Mouse (Mus musculus) hindbrain, embryonic 11.5 days (tissue): ENCODE results near the gene Cmtm6. TPM values are rescaled to one million over a fixed set of nuclear protein-coding genes. Genes with fewer than 3 reads are reported as not detected.
A peak's percentile ranks its signal among the peaks of the same experiment; 100 is the strongest.
"Not testable (repeated sequence)": the region's sequence is repeated elsewhere in the genome, so short reads cannot be mapped to it uniquely, and the experiment has no call there.

ENCODE experiments used
- ATAC-seq: fragments of 200-750 bp; cut with Nextera tagmentation; 2 replicates; pipeline ENCODE4 v1.8.0; 2017; ENCODE audit warnings: mild to moderate bottlenecking, moderate TSS enrichment, moderate library complexity; ENCODE audit not compliant: low FRiP score
- DNase-seq: peaks from one replicate; pipeline ENCODE4 v3.0.0-alpha.2; 2015; ENCODE audit warnings: low spot score
- H3K27ac ChIP-seq: fragments of 300-500 bp; sonication (generic); 2 replicates; pipeline ENCODE4 v1.5.1; 2014; ENCODE audit warnings: mild to moderate bottlenecking, low read depth, low read length
- H3K27me3 ChIP-seq: fragments of 300-500 bp; sonication (generic); 2 replicates; pipeline ENCODE4 v1.6.1; 2014; ENCODE audit warnings: mild to moderate bottlenecking, low read length, moderate library complexity, mixed read lengths; ENCODE audit not compliant: control insufficient read depth, insufficient read depth
- H3K36me3 ChIP-seq: fragments of 300-500 bp; sonication (generic); 2 replicates; pipeline ENCODE4 v1.6.1; 2014; ENCODE audit warnings: mild to moderate bottlenecking, low read length, moderate library complexity, mixed read lengths; ENCODE audit not compliant: control insufficient read depth, insufficient read depth
- H3K4me1 ChIP-seq: fragments of 300-500 bp; sonication (generic); replicated peaks from 2 replicates; pipeline ENCODE4 v1.6.1; 2014; ENCODE audit warnings: low read length, mixed read lengths; ENCODE audit not compliant: control insufficient read depth, insufficient read depth
- H3K4me2 ChIP-seq: fragments of 300-500 bp; sonication (generic); replicated peaks from 2 replicates; pipeline ENCODE4 v1.6.1; 2014; ENCODE audit warnings: mild to moderate bottlenecking, low read depth, low read length
- H3K4me3 ChIP-seq: fragments of 300-500 bp; sonication (generic); 2 replicates; pipeline ENCODE4 v1.5.1; 2014; ENCODE audit warnings: low read depth, low read length
- H3K9ac ChIP-seq: fragments of 300-500 bp; sonication (generic); 2 replicates; pipeline ENCODE4 v1.6.1; 2014; ENCODE audit warnings: low read depth, low read length
- H3K9me3 ChIP-seq: fragments of 300-500 bp; sonication (generic); 2 replicates; pipeline ENCODE4 v1.6.1; 2016; ENCODE audit warnings: low read length; ENCODE audit not compliant: control insufficient read depth
- WGBS: fragments of 180-500 bp; shearing (Covaris S2); extraction: QIAGEN DNeasy Blood & Tissue Kit; methylation state at CpG from one replicate; pipeline ENCODE4 v1.1.7; 2014; 5-methylcytosine and 5-hydroxymethylcytosine counted together
- polyA plus RNA-seq: library from polyadenylated mRNA; unstranded; fragments of >200 nt; fragmentation: Nextera tagmentation; extraction: Ambion mirVana; gene quantifications from 2 replicates; pipeline ENCODE4 v1.2.1, GENCODE M21; 2014

The Cmtm6 gene
- polyA plus RNA-seq, 1 experiment from 2014 or later: 22.7 TPM

DNA sequence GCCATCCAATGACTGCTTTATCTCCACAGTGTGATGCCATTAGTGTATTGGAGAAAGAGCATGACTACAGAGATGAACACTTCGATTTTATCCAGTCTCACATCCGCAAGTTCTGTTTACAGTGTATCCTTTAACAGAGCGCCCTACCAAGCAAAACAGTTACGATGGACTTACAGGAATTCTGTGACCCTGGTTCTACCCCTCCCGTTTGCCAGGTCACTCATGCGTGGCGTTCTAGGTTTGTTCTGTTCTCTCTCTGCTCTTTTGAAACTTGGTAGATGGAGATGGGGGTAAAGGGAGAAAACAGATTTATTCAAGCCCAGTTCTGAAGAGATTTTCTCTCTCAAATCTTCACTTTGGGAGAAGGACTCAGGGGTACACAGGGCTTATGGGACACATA lies 17.4 kb upstream of the Cmtm6 start:
- no peak for DNase-seq
- Histone ChIP-seq H3K4me2 (no peak overlapping the region), H3K9ac (no peak overlapping the region), H3K4me3 (no peak overlapping the region), H3K27me3 (no peaks in the 10 kb centered on the region), H3K4me1 (no peaks in the 10 kb centered on the region), H3K36me3 (peaks cover 21% of the 10 kb centered on the region), H3K27ac (no peak overlapping the region), H3K9me3 (no peaks in the 10 kb centered on the region)
- ATAC-seq: no peak
- WGBS: 96% methylated on average over 7 of the region's 7 CpGs

DNA sequence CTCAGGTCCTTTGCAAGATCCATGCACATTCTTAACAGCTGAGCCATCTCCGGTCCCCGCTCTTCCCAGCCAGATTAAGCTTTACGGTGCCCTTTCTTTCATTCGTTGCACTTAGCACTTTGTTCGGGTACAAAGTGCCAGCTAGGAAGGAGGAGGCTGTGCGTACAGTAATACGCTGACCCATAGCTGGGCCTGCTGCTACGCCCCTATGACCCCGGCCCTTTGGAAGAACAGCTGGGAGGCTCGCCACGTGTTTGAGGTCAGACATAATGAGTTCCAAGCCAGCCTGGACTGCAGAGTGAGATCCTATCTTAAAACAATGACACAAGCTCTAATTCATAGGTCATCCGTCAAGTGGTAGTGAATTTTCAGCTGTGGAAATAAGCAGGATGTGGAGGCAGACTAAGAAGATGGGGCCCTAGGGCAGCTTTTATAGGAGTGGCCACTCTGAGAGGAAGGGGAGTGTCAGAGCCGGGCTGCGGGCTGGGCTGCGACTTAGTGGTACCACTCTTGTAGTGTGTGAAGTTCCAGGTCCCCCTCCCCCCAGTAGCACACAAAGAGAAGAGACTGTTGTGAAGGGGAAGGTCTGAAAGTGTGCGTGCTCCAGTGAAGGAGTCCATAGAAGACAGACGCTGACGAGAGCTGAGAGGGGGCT lies 14.1 kb upstream of the Cmtm6 start:
- no peak overlapping the region for H3K4me3 ChIP-seq
- H3K9me3 ChIP-seq: no peaks in the 10 kb centered on the region
- no peak for DNase-seq
- WGBS: 81% methylated on average over 18 of the region's 18 CpGs
- H3K27me3 ChIP-seq: no peaks in the 10 kb centered on the region
- no peak overlapping the region for H3K9ac ChIP-seq
- H3K4me1 ChIP-seq: no peaks in the 10 kb centered on the region
- H3K4me2 ChIP-seq: no peak overlapping the region
- H3K27ac ChIP-seq: no peak overlapping the region
- H3K36me3 ChIP-seq: peaks cover 20% of the 10 kb centered on the region
- no peak for ATAC-seq

DNA sequence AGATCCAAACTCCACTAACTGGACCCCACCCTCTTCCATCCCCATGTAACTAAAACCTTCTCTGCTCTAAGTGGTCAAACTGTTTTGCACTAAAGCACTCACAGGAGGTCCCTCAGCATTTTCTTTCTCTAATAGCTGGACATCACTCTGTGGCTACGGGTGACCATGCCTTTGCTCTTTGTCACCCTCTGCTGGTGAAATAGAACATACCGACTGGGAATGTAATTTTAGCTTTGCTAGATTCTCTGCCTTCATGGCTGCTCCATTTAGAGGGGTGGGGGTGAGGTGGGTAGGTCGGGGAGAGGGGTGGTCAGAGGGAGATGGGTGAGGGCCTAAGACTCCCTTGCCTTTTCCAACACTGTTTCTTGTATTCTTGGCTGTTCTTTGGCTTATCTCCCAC lies 3.6 kb upstream of the Cmtm6 start:
- peak; percentile 75 for DNase-seq
- Histone ChIP-seq H3K36me3 (peaks cover 6% of the 10 kb centered on the region; the same call in 1 of the 2 replicates), H3K4me3 (no peak overlapping the region), H3K27ac (no peak overlapping the region), H3K4me2 (no peak overlapping the region), H3K9me3 (no peaks in the 10 kb centered on the region), H3K4me1 (peaks cover 5% of the 10 kb centered on the region), H3K9ac (no peak overlapping the region), H3K27me3 (no peaks in the 10 kb centered on the region)
- 5% methylated on average over 3 of the region's 3 CpGs for WGBS
- ATAC-seq: no peak

DNA sequence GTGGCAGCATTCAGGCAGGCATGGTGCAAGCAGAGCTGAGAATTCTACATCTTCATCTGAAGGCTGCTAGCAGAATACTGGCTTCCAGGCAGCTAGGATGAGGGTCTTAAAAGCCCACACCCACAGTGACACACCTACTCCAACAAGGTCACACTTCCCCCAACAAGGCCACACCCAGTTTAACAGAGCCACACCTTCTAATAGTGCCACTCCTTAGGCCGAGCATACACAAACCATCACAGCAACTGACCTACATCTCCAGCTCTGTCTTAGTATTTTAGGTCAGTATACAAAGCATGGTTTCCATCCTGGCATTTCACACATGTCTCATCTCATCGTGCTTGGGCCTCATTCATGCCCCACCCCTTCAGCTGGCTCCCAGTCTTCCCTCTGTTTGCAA lies 2.5 kb upstream of the Cmtm6 start:
- not testable (repeated sequence) for H3K4me2 ChIP-seq, H3K27ac ChIP-seq, DNase-seq, ATAC-seq, H3K9me3 ChIP-seq, H3K4me1 ChIP-seq, H3K36me3 ChIP-seq, H3K27me3 ChIP-seq, H3K4me3 ChIP-seq, H3K9ac ChIP-seq
- 51% methylated on average over 2 of the region's 2 CpGs for WGBS

DNA sequence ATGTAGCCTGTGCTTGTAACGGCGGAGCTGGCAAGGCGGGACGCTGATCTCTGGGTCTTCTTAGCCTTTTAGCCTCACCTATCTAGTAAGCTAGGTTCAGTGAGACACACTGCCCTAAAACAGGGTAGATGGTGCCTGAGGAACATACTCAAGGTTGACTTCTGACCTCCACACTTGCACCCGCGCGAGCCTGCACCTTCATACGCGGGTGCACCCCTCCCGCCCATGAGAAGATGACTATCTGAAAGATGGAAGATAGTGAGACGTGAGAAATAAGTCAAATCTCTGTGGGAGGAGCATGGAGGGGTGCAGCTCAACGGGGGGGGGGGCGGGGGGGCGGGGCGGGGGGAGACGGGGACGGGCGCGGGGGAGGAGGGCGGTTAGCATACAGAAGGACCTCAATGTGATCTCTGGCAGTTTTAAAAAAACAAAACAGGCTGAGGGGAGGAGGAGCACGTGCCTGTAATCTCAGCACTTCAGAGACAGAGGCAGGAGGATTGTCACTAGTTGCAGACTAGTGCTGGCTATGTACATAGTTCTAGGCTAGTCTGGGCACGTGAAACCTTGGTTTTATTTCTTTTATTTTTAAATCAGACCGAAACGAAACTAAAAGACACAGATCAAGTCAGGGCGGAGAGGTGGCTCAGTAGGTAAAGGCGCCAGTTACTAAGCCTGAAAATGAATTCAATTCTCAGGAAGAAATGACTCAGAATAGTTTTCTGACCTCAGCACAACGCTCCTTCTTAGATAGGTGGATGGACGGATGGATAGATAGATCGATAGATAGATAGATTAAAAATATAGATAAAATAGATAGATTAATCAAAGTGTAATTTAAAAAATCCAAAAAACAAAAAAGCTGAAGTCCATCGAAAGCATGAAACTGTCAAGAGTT lies 758 bp upstream of the Cmtm6 start:
- Histone ChIP-seq H3K27me3 (no peaks in the 10 kb centered on the region), H3K27ac (no peak overlapping the region), H3K9me3 (no peaks in the 10 kb centered on the region), H3K4me2 (no peak overlapping the region), H3K4me3 (0 out of 2 replicates have a peak overlapping the region, but pooled peaks have one; percentile 6), H3K36me3 (0 out of 2 replicates have a peak, but pooled peaks cover 3% of the 10 kb centered on the region), H3K4me1 (peaks cover 7% of the 10 kb centered on the region), H3K9ac (no peak overlapping the region)
- WGBS: 45% methylated on average over 22 of the region's 30 CpGs
- ATAC-seq (peak; percentile 12; the same call in 1 of the 2 replicates), DNase-seq (no peak)

DNA sequence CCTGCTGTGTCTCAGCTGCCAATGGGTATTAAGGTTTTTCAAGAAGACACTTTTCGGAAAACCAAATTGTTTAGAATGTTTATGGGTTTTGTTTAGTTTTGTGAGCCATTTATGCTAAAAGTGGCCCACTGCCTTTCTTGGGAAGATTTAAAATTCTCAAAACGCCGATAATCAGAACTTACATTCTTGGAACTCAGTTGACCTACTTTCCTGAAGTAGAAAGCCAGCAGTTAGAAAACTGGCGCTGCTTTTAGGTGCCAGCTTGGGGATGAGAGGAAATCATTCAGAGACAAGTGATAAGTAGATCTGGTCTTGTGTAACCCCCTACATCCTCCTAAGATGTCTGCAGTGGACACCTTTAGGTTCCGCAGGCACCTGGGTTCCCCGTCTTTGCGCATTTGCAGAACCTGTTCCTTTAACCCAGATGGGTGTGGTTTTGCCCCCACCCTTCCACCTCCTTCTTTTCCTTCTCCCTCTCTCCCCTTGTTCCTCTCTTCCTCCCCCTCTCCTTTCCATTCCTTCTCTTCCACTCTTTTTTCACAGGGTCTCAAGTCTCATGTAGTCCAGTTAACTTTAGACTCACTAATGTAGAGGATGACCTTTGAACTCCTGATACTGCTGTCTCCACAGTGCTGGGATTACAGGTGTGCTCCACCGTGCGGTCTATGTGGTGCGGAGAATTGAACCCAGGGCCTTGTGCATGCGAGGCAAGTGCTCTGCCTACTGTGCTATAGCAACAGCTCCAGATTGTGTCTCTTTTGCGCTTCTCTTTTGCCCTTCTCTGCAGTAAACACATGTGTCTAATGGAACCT lies 1.2 kb downstream of the Cmtm6 start:
- no peaks in the 10 kb centered on the region for H3K36me3 ChIP-seq
- no peak overlapping the region; the same call in 1 of the 2 replicates for H3K27ac ChIP-seq
- H3K4me1 ChIP-seq: peaks cover 7% of the 10 kb centered on the region
- peak overlapping the region; percentile 74 for H3K4me2 ChIP-seq
- DNase-seq (no peak), ATAC-seq (no peak)
- peak overlapping the region; percentile 58 for H3K4me3 ChIP-seq
- H3K9me3 ChIP-seq: no peaks in the 10 kb centered on the region
- 75% methylated on average over 12 of the region's 12 CpGs for WGBS
- no peaks in the 10 kb centered on the region for H3K27me3 ChIP-seq
- H3K9ac ChIP-seq: peak overlapping the region; percentile 74

DNA sequence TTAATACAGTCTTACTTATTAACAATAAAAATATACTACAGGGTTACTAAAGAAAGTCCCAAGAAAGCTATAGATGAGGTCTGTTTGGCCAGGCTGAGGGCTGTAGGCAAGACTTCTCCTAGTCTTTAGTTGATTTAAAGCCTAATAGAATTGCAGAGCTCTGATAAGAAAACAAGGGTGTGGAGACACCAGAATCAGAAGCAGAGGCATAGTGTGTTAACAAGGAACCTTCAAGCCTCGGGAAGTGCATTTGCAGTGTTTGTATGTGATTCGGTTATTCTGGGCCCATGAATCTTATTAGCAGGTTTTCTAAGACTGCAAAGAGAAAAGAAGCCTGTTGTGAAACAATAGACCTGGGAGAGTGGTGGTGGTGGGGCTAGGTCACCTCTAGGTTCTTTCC lies 2.3 kb downstream of the Cmtm6 start:
- no peak for ATAC-seq
- Histone ChIP-seq H3K27me3 (no peaks in the 10 kb centered on the region), H3K36me3 (no peaks in the 10 kb centered on the region), H3K27ac (no peak overlapping the region), H3K4me3 (no peak overlapping the region), H3K9ac (no peak overlapping the region), H3K4me1 (peaks cover 7% of the 10 kb centered on the region), H3K9me3 (no peaks in the 10 kb centered on the region), H3K4me2 (no peak overlapping the region)
- 80% methylated on average over 2 of the region's 2 CpGs for WGBS
- DNase-seq: no peak

DNA sequence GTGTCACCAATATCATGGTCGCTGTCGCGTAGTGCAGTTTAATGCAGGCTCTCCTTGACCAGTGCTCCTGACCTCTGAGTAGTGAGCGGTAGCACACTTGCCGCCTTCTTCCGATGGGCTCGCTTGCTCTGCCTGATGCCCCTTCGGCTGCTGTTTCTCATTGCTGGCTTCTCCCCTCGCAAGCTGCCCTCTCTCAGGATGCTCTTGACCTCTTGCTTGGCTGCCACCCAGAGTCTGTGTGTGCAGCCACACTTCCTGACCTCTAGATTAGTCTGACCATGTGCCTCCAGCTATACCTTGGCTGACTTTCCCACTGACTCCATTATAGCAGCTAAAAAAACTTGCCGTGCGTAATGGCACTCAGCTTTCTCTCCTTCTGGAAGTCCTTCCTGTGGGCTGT lies 5.5 kb downstream of the Cmtm6 start:
- DNase-seq: no peak
- H3K9ac ChIP-seq: no peak overlapping the region
- 73% methylated on average over 11 of the region's 11 CpGs for WGBS
- H3K4me3 ChIP-seq: no peak overlapping the region
- H3K27ac ChIP-seq: no peak overlapping the region
- H3K9me3 ChIP-seq: no peaks in the 10 kb centered on the region
- H3K36me3 ChIP-seq: no peaks in the 10 kb centered on the region
- H3K27me3 ChIP-seq: no peaks in the 10 kb centered on the region
- no peak for ATAC-seq
- no peak overlapping the region for H3K4me2 ChIP-seq
- peaks cover 7% of the 10 kb centered on the region for H3K4me1 ChIP-seq
